9 mouse cellular contexts compared by ENCODE assay signal in the genomic region with DNA sequence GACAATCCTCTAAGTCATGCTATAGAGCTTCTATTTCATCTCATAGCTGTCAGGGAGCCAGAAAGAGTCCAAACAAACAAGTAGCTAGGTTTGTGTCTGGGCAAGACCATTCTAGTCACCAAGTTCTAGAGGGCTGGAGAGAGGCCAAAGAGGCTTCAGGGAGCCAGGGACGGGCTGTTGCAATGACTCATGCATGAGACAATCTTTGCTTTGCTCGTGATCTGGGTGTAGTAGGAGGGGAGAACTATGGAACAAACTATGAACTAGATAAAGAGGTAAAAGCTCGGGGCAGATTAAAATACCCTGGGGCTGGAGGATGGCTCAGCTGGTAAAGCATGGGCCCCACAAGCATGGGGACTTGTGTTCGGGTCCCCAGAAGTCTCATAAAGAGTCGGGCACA. TPM values are rescaled to one million over a fixed set of nuclear protein-coding genes. Genes with fewer than 3 reads are reported as not detected.
DNase-seq lines count a peak whose midpoint lies in the region; ATAC-seq and TF ChIP-seq lines count a peak whose summit lies in the region.
"Had no signal": no experiment of that assay in that cellular context is flagged by ENCODE, and none has a peak within 500 bp of the region (broad histone marks: within the 10 kb centered on the region; RNA-seq: fewer than 3 reads in every experiment).

No protein-coding gene starts in this region.

- no peaks in the 10 kb centered on the region for H3K36me3 ChIP-seq in heart, embryonic 10.5 days
- no peaks in the 10 kb centered on the region for H3K36me3 ChIP-seq in forebrain, embryonic 15.5 days
- H3K36me3 ChIP-seq in thymus, adult 2 months (ENCODE audit: control insufficient read depth, insufficient read depth, low read length) = no peaks in the 10 kb centered on the region
- H3K36me3 ChIP-seq: embryonic facial prominence, embryonic 12.5 days had no signal

- 65% methylated on average over 5 of the region's 5 CpGs for WGBS in heart, embryonic 10.5 days
- 76% methylated on average over 5 of the region's 5 CpGs for WGBS in forebrain, embryonic 15.5 days
- WGBS in thymus, adult 2 months = 88% methylated on average over 5 of the region's 5 CpGs

- no peak overlapping the region for H3K9ac ChIP-seq in forebrain, embryonic 15.5 days (replicated peaks)
- H3K9ac ChIP-seq: embryonic facial prominence, embryonic 12.5 days had no signal

- no peak overlapping the region for H3K27ac ChIP-seq in heart, embryonic 10.5 days
- no peak overlapping the region for H3K27ac ChIP-seq in forebrain, embryonic 15.5 days (replicated peaks)
- H3K27ac ChIP-seq in thymus, adult 2 months (ENCODE audit: control insufficient read depth, insufficient read depth, low read length) = no peak overlapping the region
- H3K27ac ChIP-seq: embryonic facial prominence, embryonic 12.5 days had no signal

- ATAC-seq in forebrain, embryonic 15.5 days (replicated peaks) = no peak

- no peak overlapping the region for H3K4me2 ChIP-seq in forebrain, embryonic 15.5 days (replicated peaks)
- H3K4me2 ChIP-seq: embryonic facial prominence, embryonic 12.5 days had no signal

- H3K4me3 ChIP-seq in heart, embryonic 10.5 days = no peak overlapping the region
- no peak overlapping the region for H3K4me3 ChIP-seq in forebrain, embryonic 15.5 days
- H3K4me3 ChIP-seq in thymus, adult 2 months (ENCODE audit: control insufficient read depth, insufficient read depth, low read length) = no peak overlapping the region
- H3K4me3 ChIP-seq: embryonic facial prominence, embryonic 12.5 days had no signal

- no peak for TF ChIP-seq CTCF in thymus, adult 2 months (IDR thresholded peaks at IDR 0.05; ENCODE audit: borderline replicate concordance, control insufficient read depth, extremely low read depth, insufficient read depth, low read length, poor library complexity)

- H3K9me3 ChIP-seq in heart, embryonic 10.5 days = no peaks in the 10 kb centered on the region
- H3K9me3 ChIP-seq in forebrain, embryonic 15.5 days = no peaks in the 10 kb centered on the region
- H3K9me3 ChIP-seq: embryonic facial prominence, embryonic 12.5 days had no signal

- DNase-seq in heart, adult 18-20 months = peak; percentile 82 to 85
- DNase-seq in heart, embryonic 10.5 days (ENCODE audit: low spot score) = no peak
- peak; percentile 90 for DNase-seq in NIH3T3 (ENCODE audit: low read depth)
- peak; percentile 80 for DNase-seq in heart, adult 8-10 months (ENCODE audit: low spot score)
- DNase-seq in lung, postnatal 4 days = peak; percentile 63 to 68
- DNase-seq in kidney, adult 11 months = no peak
- no peak for DNase-seq in thymus, adult 2 months

- no peak for TF ChIP-seq POLR2A in thymus, adult 2 months (IDR thresholded peaks at IDR 0.05; ENCODE audit: control insufficient read depth, extremely low read depth, insufficient read depth, low read length, poor library complexity)

- H3K4me1 ChIP-seq in heart, embryonic 10.5 days = no peaks in the 10 kb centered on the region; the same call in 1 of the 2 replicates
- no peaks in the 10 kb centered on the region for H3K4me1 ChIP-seq in forebrain, embryonic 15.5 days
- H3K4me1 ChIP-seq in thymus, adult 2 months (replicated peaks; ENCODE audit: control insufficient read depth, insufficient read depth, low read length) = no peaks in the 10 kb centered on the region
- H3K4me1 ChIP-seq: embryonic facial prominence, embryonic 12.5 days had no signal

- no peaks in the 10 kb centered on the region for H3K27me3 ChIP-seq in heart, embryonic 10.5 days (ENCODE audit: insufficient read depth, poor library complexity, severe bottlenecking)
- H3K27me3 ChIP-seq in forebrain, embryonic 15.5 days = no peaks in the 10 kb centered on the region
- H3K27me3 ChIP-seq in thymus, adult 2 months (ENCODE audit: control insufficient read depth, insufficient read depth, low read length) = no peaks in the 10 kb centered on the region
- H3K27me3 ChIP-seq: embryonic facial prominence, embryonic 12.5 days had no signal

RNA-seq across cellular contexts. Expression of a gene that starts 22.8 kb away (rescaled TPM):
- 10 to 100 TPM; 13.4 to 14.1 TPM for total RNA-seq in heart, adult 18-20 months (2021)
- 29.6 and 39.9 TPM in 2 replicates for polyA plus RNA-seq in heart, embryonic 10.5 days (2016; fragmentation: Nextera tagmentation; extraction: Ambion mirVana)
- 10 to 100 TPM; 11.1 to 14.3 (median 12.8) TPM for total RNA-seq in heart, adult 8-10 months (2022)
- polyA plus RNA-seq in forebrain, embryonic 15.5 days (2015; fragmentation: Nextera tagmentation; extraction: Ambion mirVana) = 108 and 112 TPM in 2 replicates
- 32.6 and 35.7 TPM in 2 replicates for polyA plus RNA-seq in thymus, adult 2 months (2012; rRNA removed)

RNA-seq across cellular contexts. Expression of a gene that starts 23.0 kb away (rescaled TPM):
- total RNA-seq in heart, adult 18-20 months (2021) = 1 to 10 TPM; 3.9 to 4.7 TPM
- 2.9 and 4.8 TPM in 2 replicates for polyA plus RNA-seq in heart, embryonic 10.5 days (2016; fragmentation: Nextera tagmentation; extraction: Ambion mirVana)
- total RNA-seq in heart, adult 8-10 months (2022) = 1 to 10 TPM; 1.8 to 4.4 (median 3.0) TPM
- polyA plus RNA-seq in forebrain, embryonic 15.5 days (2015; fragmentation: Nextera tagmentation; extraction: Ambion mirVana) = 8.7 and 12.0 TPM in 2 replicates
- 1.8 and 2.2 TPM in 2 replicates for polyA plus RNA-seq in thymus, adult 2 months (2012; rRNA removed)

Comparison
In these comparisons a context has a peak if more than half of its experiments do, and no peak if none do; other contexts are left out.
1. DNase-seq: peak in heart, adult 18-20 months (2 of 2), NIH3T3 (single experiment), heart, adult 8-10 months (single experiment) and lung, postnatal 4 days (2 of 2); none in heart, embryonic 10.5 days (single experiment), kidney, adult 11 months (single experiment) and thymus, adult 2 months (single experiment).